Mouse (Mus musculus) kidney, adult 11 months (tissue): ENCODE measurements around the gene Pofut2.

Source experiments
- DNase-seq: peaks from one replicate; pipeline ENCODE4 v3.0.0; 2022

Gene Pofut2

GRCm38 (mm10) chr10:77258704-77259621 lies at the start of gene Pofut2:
Pofut2 (plus strand) TSS chr10:77259218.
- peak; percentile 95 for DNase-seq

GRCm38 (mm10) chr10:77209261-77209660 lies 49.8 kb upstream of the Pofut2 start:
- DNase-seq, result peak; percentile 49

- no peak for DNase-seq
Observed at GRCm38 (mm10) chr10:77210666-77211065, 48.4 kb upstream of the Pofut2 start.

- DNase-seq, result peak; percentile 44
Observed at GRCm38 (mm10) chr10:77211116-77211570, 47.9 kb upstream of the Pofut2 start.

GRCm38 (mm10) chr10:77212354-77213120 lies 46.5 kb upstream of the Pofut2 start:
- DNase-seq, result peak; percentile 33

- DNase-seq, result peak; percentile 20
Observed at GRCm38 (mm10) chr10:77213483-77213882, 45.5 kb upstream of the Pofut2 start.

- peak; percentile 71 for DNase-seq
Observed at GRCm38 (mm10) chr10:77214586-77214985, 44.4 kb upstream of the Pofut2 start.

GRCm38 (mm10) chr10:77215641-77216040 lies 43.4 kb upstream of the Pofut2 start:
- DNase-seq, result no peak

- DNase-seq, result no peak
Observed at GRCm38 (mm10) chr10:77216313-77216712, 42.7 kb upstream of the Pofut2 start.

- DNase-seq, result no peak
Observed at GRCm38 (mm10) chr10:77217155-77217731, 41.8 kb upstream of the Pofut2 start.

GRCm38 (mm10) chr10:77218059-77218458 lies 41.0 kb upstream of the Pofut2 start:
- no peak for DNase-seq

- no peak for DNase-seq
Observed at GRCm38 (mm10) chr10:77219411-77220025, 39.5 kb upstream of the Pofut2 start.

GRCm38 (mm10) chr10:77221108-77221507 lies 37.9 kb upstream of the Pofut2 start:
- no peak for DNase-seq

GRCm38 (mm10) chr10:77222963-77223552 lies 36.0 kb upstream of the Pofut2 start:
- no peak for DNase-seq

- no peak for DNase-seq
Observed at GRCm38 (mm10) chr10:77224390-77224789, 34.6 kb upstream of the Pofut2 start.

GRCm38 (mm10) chr10:77225414-77225813 lies 33.6 kb upstream of the Pofut2 start:
- DNase-seq, result peak; percentile 19

- DNase-seq, result no peak
Observed at GRCm38 (mm10) chr10:77225995-77226688, 32.9 kb upstream of the Pofut2 start.

GRCm38 (mm10) chr10:77226691-77227367 lies 32.2 kb upstream of the Pofut2 start:
- no peak for DNase-seq

- DNase-seq, result no peak
Observed at GRCm38 (mm10) chr10:77227368-77227723, 31.7 kb upstream of the Pofut2 start.

GRCm38 (mm10) chr10:77229609-77230595 lies 29.1 kb upstream of the Pofut2 start:
- no peak for DNase-seq
